Mouse (Mus musculus) central nervous system, embryonic 18 days (tissue): ENCODE measurements around the gene Syn1. TPM values are rescaled to one million over a fixed set of nuclear protein-coding genes. Genes with fewer than 3 reads are reported as not detected.

ENCODE experiments used
- polyA plus RNA-seq: library from polyadenylated mRNA; depleted of rRNA; stranded (reverse); fragments of >200 nt; gene quantifications from 2 replicates; pipeline ENCODE4 v1.2.3, GENCODE M21; 2012; rRNA removed

Syn1 gene
- 54.8 and 59.8 TPM in 2 replicates for polyA plus RNA-seq

DNA sequence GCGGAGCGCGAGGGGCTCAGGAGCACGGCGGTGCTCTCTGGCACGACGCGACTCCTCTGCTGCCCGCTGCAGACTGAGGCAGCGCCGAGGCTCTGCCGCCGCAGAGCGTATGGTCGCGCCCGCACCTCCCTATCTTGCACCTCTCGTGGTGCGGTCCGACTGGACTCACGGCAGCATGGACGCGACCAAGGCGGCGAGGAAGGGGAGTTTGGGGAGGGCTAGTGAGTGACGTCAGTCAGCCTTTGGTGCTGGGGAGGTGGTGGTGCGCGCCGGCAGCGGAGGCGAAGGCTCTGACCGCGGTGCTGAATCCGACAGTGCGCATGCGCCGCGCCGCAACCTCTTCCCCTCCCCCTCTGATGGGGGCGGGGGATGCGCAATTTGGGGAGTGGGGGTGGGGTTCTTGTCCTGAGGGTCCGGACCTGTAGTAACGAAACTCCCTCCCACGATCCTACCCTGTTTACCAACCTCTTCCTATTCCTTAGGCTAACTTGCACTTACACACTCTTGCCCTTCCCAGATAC is at the start of gene Syn1:
Gene Syn1, minus strand, starts transcription at position 161 of the 521 bp plus-strand sequence.

DNA sequence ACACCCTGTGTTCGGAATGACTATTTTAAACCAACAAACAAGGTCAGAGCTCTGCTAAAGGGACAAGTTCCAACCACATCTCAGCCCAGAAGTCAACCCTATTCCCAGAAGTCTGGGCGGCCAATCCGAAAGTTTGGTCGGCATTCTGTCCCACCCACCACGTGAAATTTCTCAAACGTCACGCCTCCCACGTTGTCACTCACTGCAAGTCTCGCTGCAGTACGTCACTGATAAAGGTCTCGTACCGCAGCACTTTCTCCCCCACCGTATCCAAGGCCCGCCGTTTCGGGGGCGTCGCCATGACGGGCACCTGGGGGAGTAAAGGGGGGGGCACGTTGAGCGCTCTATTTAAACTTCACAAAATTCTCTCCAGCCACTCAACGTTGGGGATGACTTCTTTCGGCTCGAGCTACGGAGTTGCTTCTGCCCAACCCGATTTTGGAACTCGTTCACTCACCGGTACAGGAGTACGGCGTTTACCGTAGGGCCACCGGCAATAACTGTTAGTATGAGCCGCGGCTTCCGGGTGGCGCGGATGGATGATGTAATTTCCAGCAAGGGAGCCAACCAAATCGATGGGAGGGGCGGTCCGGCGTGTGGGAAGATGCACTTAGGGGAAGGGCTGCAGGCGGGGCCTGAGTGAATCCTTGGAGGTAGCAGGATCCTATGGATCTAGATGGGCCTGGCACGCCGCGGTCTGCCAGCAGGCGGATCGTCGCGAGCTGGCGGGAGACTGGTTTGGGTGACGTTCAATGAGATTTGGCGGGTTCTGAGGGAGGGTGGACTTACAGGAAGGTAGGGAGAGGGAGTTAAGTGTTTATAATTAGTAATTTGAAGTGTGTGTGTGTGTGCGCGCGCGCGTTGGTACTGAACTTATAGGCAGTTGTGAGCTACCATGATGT is 40.9 kb upstream of the Syn1 start, which contains the start of gene Uxt:
Gene Uxt, minus strand, starts transcription at position 541 of the 902 bp plus-strand sequence.

DNA sequence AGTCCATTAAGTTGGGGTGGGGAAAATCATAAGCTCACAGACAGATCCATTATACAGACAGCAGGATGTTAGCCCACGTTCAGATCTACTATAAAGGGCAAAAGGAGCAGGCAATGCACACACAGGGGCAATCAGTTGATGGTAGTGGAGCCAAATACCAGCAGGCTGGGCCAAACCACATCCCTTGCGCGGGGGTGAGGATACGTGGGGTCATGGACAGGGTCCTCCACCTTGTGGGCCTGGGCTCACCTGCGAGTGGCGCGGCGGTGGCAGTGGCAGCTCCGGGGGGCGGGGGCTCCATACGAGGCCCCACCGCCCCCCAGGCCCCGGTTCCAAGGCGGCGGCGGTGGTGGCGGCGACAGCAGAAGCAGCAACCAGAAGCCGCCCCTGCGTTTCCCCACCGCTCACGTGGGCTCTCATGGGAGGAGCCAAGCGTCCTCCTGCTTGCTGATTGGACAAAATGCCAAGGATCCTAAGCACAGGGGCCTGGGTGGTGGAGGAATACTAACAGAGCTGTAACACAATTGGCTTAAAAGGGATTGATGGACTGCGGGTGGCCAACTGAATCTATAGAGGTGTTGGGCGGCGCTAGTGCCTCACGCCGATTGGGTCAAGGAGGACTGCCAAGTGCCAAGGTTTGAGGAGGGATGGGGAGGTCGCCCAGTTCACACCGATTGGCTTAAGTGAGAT is 29.5 kb upstream of the Syn1 start, which contains the start of gene Elk1:
Gene Elk1, minus strand, starts transcription at position 418 of the 690 bp plus-strand sequence.

DNA sequence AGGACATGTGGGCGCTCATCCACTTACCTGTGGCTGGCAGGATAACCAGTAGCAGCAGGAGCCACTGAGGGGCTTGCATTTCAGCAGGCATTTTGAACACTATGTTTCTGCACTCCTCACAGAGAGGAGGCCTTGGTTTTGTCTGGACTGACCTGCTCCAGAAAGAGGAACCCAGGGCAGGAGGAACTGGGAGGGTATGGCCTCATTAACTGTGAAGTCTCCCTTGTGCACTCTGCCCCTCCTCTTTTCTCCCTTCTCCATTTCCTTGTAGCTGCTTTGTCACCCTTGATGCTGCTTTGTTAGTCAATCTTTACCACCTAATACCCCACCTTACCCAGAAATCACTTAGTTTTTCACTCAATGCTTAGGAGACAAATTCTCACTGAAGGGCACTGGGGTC is 10.6 kb upstream of the Syn1 start, which contains the start of gene Cfp:
Gene Cfp, minus strand, starts transcription at position 192 of the 400 bp plus-strand sequence.

DNA sequence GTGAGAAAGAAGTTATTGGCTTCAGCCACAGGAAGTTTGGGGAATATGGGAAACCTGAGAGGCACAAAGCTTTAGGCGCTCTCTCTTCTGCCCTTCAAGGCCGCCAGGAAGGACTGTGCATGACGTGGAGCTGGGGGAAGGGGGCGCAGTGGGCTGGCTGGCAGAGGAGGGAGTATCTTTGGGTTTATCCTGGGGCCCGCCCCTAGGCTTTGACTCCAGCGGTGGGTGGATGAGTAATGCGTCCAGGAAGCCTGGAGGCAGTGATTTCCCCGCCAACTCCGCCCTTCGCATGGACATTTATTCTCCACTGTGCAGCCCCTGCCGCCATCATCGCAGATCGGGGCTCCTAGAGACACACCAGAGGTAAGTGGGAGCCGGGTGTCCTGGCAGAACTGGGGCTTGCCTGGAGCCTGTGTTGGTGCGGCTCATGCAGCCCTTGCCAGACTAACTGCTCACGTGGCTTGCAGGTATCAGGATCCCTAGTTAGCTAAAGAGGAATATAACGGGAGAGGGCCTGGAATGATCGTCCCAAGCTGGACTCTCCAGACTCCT is 50.8 kb downstream of the Syn1 start, which contains the start of gene Timp1:
Gene Timp1, plus strand, starts transcription at position 205 of the 552 bp plus-strand sequence.

Other genes starting within 250 kb of the Syn1 start
- gene Cdk16, start 233.1 kb downstream of the Syn1 start, polyA plus RNA-seq, result 266 and 276 TPM in 2 replicates
- 102 TPM in 2 replicates for gene Usp11, start 217.1 kb downstream of the Syn1 start, polyA plus RNA-seq
- gene Araf, start 123.2 kb downstream of the Syn1 start, polyA plus RNA-seq, result 258 and 278 TPM in 2 replicates
- gene Timp1, start 50.8 kb downstream of the Syn1 start, polyA plus RNA-seq, result 7.0 and 10.7 TPM in 2 replicates
- 23.3 and 24.3 TPM in 2 replicates for gene Cfp, start 10.6 kb upstream of the Syn1 start, polyA plus RNA-seq
- 32.2 and 35.8 TPM in 2 replicates for gene Elk1, start 29.6 kb upstream of the Syn1 start, polyA plus RNA-seq
- 14.9 and 15.6 TPM in 2 replicates for gene Uxt, start 41.0 kb upstream of the Syn1 start, polyA plus RNA-seq
- 9.3 and 10.8 TPM in 2 replicates for gene Zfp182, start 141.3 kb upstream of the Syn1 start, polyA plus RNA-seq
- gene Spaca5, start 147.4 kb upstream of the Syn1 start, polyA plus RNA-seq, result not detected in 2 replicates
- 2.0 and 2.1 TPM in 2 replicates for gene Zfp300, start 168.5 kb upstream of the Syn1 start, polyA plus RNA-seq
- not detected in 2 replicates for gene Ssxa1, start 194.8 kb upstream of the Syn1 start, polyA plus RNA-seq